Mouse (Mus musculus) frontal cortex, postnatal 14 days (tissue): ENCODE results near the gene Plekha6.

Source experiments
- DNase-seq, 2 experiments: peaks; one replicate each; pipeline ENCODE4 v3.0.0; 2022; ENCODE audit warnings: low spot score in 2 of 2

Gene Plekha6

GRCm38 (mm10) chr1:133163820-133164431, at the start of gene Plekha6:
Plekha6 (plus strand) TSS chr1:133164210.
- DNase-seq = no peak

- DNase-seq = no peak
Observed at GRCm38 (mm10) chr1:133116108-133116507, 47.9 kb upstream of the Plekha6 start.

- DNase-seq = no peak
Observed at GRCm38 (mm10) chr1:133118127-133118526, 45.9 kb upstream of the Plekha6 start.

- DNase-seq = no peak
Observed at GRCm38 (mm10) chr1:133118844-133119243, 45.2 kb upstream of the Plekha6 start.

GRCm38 (mm10) chr1:133119931-133120712, 43.9 kb upstream of the Plekha6 start:
- no peak for DNase-seq

GRCm38 (mm10) chr1:133121246-133121645, 42.8 kb upstream of the Plekha6 start:
- no peak for DNase-seq

- DNase-seq = no peak
Observed at GRCm38 (mm10) chr1:133124137-133124536, 39.9 kb upstream of the Plekha6 start.

- no peak for DNase-seq
Observed at GRCm38 (mm10) chr1:133125640-133126364, 38.2 kb upstream of the Plekha6 start.

- no peak for DNase-seq
Observed at GRCm38 (mm10) chr1:133126365-133126740, 37.7 kb upstream of the Plekha6 start.

- DNase-seq = no peak
Observed at GRCm38 (mm10) chr1:133127328-133127727, 36.7 kb upstream of the Plekha6 start.

GRCm38 (mm10) chr1:133129471-133130221, 34.4 kb upstream of the Plekha6 start:
- no peak for DNase-seq

GRCm38 (mm10) chr1:133130638-133131560, 33.1 kb upstream of the Plekha6 start, which contains the start of gene Ppp1r15b:
Ppp1r15b (plus strand) TSS chr1:133131143.
- peak; percentile 99 for DNase-seq

- no peak for DNase-seq
Observed at GRCm38 (mm10) chr1:133131561-133131905, 32.5 kb upstream of the Plekha6 start.

GRCm38 (mm10) chr1:133131936-133132335, 32.1 kb upstream of the Plekha6 start:
- no peak for DNase-seq

GRCm38 (mm10) chr1:133132388-133133326, 31.4 kb upstream of the Plekha6 start:
- no peak for DNase-seq

- no peak for DNase-seq
Observed at GRCm38 (mm10) chr1:133133425-133133824, 30.6 kb upstream of the Plekha6 start.

GRCm38 (mm10) chr1:133134071-133134470, 29.9 kb upstream of the Plekha6 start:
- DNase-seq = no peak

- DNase-seq = no peak
Observed at GRCm38 (mm10) chr1:133134881-133135280, 29.1 kb upstream of the Plekha6 start.

GRCm38 (mm10) chr1:133135808-133136207, 28.2 kb upstream of the Plekha6 start:
- no peak for DNase-seq

GRCm38 (mm10) chr1:133138401-133138800, 25.6 kb upstream of the Plekha6 start:
- no peak for DNase-seq
